Mouse (Mus musculus) cortical plate, adult 2 months (tissue): ENCODE data around the gene Glo1.

ENCODE experiments used
- CTCF ChIP-seq: fragments of 200-500 bp; IDR thresholded peaks from 2 replicates; pipeline ENCODE4 v1.5.1; 2011; ENCODE audit warnings: mild to moderate bottlenecking, control low read depth, low read length; ENCODE audit not compliant: insufficient read depth; ENCODE audit errors: extremely low read depth
- POLR2A ChIP-seq: fragments of 200-500 bp; IDR thresholded peaks from 2 replicates; pipeline ENCODE4 v1.6.1; 2011; ENCODE audit warnings: mild to moderate bottlenecking, low read length, control low read depth; ENCODE audit not compliant: insufficient read depth; ENCODE audit errors: extremely low read depth

GRCm38 (mm10) chr17:30619153-30619552 lies 7.5 kb downstream of the Glo1 start:
- TF ChIP-seq CTCF, result no peak
- TF ChIP-seq POLR2A, result no peak
